Mouse (Mus musculus) liver, adult 2 months (tissue): ENCODE measurements around the gene Rcn1.

ENCODE experiments used
- CTCF ChIP-seq: fragments of 200-500 bp; IDR thresholded peaks from 2 replicates; pipeline ENCODE4 v1.5.1; 2011; ENCODE audit warnings: low read depth, low read length, control low read depth
- POLR2A ChIP-seq: fragments of 200-500 bp; IDR thresholded peaks from 2 replicates; pipeline ENCODE4 v1.6.1; 2011; ENCODE audit warnings: low read length, control low read depth; ENCODE audit not compliant: insufficient read depth; ENCODE audit errors: extremely low read depth

DNA sequence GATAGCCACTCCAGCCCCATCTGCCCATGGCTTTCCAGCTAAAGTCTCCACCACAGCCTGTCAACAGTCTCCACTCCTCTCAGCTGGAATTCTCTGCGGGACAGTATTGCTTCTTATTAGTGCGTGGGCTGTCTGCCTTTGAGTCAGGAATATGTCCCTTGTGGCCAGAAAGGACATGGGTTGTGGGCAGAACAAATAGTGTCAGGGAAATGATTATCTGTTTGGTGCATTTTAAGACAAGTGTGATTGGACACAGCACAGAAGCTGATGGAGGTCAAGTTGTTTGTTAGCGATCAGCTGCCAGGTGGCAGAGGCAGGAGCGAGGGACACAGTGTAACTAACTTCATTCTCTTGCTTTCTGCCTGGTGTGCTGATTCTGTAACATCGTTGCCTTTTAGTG is 42.3 kb downstream of the Rcn1 start:
- TF ChIP-seq POLR2A (no peak), CTCF (no peak)
